Mouse (Mus musculus): ENCODE measurements around the gene Sppl3.
"Not testable (repeated sequence)": the region's sequence is repeated elsewhere in the genome, so short reads cannot be mapped to it uniquely, and the experiment has no call there.

Gene Sppl3

GRCm38 (mm10) chr5:115043626-115044025 is 32.7 kb downstream of the Sppl3 start:
- no peak for DNase-seq

GRCm38 (mm10) chr5:115045146-115045677 is 34.3 kb downstream of the Sppl3 start:
- DNase-seq: no peak

GRCm38 (mm10) chr5:115049692-115050091 is 38.8 kb downstream of the Sppl3 start:
- DNase-seq: no peak

DNA sequence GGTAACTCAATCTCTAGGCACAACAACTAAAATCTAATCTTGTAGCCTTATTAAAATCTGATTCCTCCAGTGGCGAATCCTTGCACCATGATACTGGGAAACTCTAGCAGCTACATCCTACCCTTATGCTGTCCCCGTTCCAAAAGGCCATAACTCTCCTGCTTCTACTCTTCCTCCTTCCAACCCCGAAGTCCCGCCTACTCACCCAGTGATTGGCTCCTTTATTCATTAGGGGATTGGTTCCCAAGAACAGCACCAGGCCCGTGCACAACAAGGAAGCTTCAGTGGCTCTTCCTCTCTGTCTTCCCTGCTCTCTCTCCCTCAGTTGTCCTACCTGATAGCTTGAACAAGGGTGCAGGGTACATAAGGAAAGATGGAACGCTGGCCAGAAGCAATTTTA is 39.8 kb downstream of the Sppl3 start:
- no peak for DNase-seq

- DNase-seq: no peak
Measured at GRCm38 (mm10) chr5:115052546-115052945, 41.6 kb downstream of the Sppl3 start.

DNA sequence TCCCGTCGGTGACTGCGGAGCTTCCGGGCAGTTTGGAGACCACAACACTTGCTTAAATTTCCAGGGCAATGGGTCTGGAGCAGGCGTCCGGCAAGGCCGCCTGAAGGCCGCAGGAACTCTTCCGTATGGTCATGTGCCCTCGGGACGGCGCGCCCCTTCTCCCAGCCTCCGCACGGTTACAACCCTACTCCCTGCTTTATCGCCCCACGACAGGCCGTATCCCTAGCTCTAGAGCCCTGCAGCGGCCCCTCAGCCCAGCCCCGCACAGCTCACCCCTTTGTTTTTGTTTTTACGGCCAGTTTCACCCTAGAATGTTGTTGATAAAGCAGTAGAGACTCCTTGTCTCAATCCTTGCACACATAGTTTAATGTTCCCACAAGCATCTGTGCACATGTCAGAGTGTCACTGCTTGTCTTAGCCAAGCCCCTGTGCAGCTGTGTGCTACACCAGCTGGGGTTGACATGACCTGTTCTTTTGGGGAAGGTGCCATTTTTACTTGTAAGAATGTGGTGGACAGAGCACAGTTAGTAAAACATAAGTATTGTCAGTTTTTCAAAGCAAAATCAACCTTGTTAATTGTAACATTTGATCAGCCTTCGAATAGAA is 43.0 kb downstream of the Sppl3 start:
- no peak for DNase-seq

- DNase-seq: no peak
Measured at GRCm38 (mm10) chr5:115055418-115055817, 44.5 kb downstream of the Sppl3 start.

GRCm38 (mm10) chr5:115057153-115057552 is 46.2 kb downstream of the Sppl3 start:
- DNase-seq: no peak

- no peak for DNase-seq
Measured at GRCm38 (mm10) chr5:115058584-115059297, 47.8 kb downstream of the Sppl3 start.

GRCm38 (mm10) chr5:115060067-115060695 is 49.2 kb downstream of the Sppl3 start:
- DNase-seq: no peak

DNA sequence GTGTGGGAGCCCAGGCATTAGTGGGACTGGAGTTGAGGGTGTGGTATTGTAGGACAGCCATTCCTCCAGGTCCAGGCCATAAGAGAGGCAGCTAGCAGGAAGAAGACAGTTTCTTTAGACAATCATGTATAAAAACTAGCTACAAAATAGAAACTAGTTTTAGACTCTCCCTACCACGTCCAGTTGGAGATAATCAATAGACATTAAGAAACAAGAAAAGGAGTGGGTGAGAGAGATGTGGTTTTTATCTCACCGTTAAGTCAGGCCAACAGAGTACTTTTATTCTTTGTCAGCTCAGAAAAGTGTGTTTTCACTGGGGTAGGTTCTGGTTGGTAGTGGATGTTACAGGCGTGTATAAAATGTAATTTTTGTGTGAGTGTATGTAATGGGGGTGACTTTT is 50.0 kb downstream of the Sppl3 start:
- DNase-seq: no peak

GRCm38 (mm10) chr5:115062566-115062965 is 51.6 kb downstream of the Sppl3 start:
- DNase-seq: no peak

- DNase-seq: no peak
Measured at GRCm38 (mm10) chr5:115063391-115063790, 52.5 kb downstream of the Sppl3 start.

DNA sequence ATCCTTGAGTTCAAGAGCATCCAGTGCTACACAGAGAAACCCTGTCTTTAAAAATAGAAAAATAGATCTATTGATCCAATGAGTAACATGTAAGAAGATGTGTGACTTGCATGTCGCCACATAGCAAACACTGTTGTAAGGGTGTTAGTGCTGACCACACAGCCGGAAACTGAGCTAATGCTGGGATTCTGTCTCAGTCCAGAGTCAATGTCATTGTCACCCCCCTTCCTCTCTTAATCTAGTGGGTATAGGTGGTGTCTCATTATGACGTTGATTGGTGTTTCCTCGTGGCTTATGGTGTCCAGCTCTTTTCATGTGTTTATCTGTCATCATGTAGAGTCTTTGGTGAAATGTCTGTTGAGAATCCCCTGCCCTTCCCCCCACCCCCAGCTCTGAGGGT is 55.3 kb downstream of the Sppl3 start:
- DNase-seq: no peak

DNA sequence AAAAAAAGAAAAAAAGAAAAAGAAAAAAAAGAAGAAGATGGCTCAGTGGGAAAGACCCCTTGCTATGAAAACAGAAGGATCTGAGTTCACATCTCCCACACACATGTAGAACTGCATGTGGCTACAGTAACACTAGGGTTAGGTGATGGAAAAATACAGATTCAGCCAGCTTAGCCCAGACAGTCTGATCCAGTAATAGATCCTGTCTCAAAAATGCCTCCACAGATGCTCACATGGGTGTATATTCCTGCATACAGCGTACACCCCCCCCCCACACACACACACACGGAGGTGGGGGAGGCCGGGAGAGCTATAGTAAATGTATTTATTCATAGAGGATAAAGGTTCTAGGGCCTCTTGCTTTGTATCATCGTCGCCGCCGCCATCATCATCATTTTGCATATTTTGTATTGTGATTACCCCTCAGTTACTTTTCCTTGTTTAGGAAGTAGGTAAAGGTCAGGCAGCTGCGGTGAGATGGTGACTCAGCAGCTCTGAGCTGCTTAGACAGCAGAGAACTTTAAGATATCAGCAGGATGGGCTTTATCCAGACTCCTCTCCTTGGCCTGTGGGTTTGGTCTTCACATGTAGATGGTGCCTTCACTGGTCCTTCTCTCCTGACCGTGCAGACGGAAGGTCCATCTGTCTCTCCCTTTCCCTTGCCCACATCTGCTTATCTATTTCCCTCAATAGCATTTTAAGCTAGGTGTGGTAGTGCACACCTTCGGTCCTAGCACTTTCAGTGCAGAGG is 57.9 kb downstream of the Sppl3 start:
- no peak for DNase-seq

DNA sequence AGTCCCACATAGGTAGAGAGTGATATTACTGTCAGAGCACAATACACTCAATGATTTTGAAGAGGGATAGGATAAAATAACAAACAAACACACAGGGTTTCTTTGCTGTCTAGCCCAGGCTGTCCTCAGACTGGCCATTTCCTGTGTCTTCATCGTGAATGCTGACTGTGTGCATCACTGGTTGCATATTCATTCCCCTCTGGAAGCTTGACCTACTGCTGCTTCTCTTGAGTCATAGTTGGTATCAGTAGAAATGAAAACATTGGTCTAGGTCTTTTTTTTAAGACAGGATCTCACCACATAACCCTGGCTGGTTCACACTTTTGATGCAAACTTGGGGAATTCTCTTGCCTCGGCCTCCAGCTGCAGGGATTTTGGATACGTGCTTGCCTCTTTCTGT is 58.7 kb downstream of the Sppl3 start:
- no peak for DNase-seq

GRCm38 (mm10) chr5:115070457-115070856 is 59.5 kb downstream of the Sppl3 start:
- DNase-seq: no peak

GRCm38 (mm10) chr5:115071096-115071901 is 60.4 kb downstream of the Sppl3 start:
- DNase-seq: no peak

- DNase-seq: no peak
Measured at GRCm38 (mm10) chr5:115072143-115072542, 61.2 kb downstream of the Sppl3 start.

DNA sequence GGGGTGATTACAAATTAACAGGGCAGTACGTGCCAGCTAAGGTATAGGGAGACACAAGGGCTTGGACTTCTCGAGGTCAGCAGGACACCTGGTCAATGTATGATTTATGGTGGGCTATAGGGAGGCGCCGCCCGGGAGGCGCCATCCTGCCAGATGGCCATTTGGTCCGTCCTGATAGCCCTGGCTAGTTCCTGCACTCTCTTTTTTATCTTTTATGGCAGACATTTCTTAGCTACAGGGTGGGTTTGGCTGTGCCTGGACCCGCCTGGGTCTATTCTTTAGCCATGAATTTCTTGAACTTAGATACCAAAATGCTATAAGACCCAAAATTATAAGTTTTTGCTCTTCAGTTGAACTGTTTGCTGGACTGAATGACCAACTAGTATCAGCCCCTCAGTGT is 62.4 kb downstream of the Sppl3 start:
- DNase-seq: not testable (repeated sequence)

- DNase-seq: no peak
Measured at GRCm38 (mm10) chr5:115074749-115075148, 63.8 kb downstream of the Sppl3 start.

DNA sequence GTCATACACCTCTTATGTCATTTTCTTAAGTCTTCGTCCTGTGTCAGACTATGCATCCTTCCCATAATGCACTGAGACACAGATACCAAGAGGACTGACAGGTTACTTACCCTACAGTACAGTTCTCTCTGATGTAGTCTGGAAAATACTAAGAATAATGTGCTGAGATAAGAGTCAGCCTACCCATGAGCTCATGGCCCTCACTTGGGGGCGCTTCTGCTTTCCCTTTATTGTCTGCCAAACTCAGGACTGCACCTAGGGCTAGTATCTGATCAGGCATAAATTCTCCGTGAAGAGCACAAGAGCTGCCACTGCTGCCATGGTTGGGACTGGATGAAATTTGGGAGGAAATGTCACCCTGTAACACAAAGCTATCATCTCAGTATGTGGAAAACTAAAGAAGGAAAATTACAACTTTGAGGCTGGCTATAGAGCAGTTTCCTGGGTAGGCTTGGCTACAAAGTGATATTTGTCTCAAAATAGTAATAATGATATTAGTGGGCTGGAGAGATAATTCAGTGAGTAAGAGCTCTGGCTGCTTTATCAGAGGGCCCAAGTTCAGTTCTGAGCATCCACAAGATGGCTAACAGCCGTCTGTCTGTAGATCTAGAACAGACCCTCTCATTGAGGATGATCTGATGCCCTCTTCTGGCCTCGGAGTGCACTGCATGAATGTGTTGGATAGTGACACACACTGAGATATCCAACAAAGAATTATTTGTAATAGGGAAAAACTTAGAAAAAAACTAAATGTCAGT is 65.4 kb downstream of the Sppl3 start:
- peak; percentile 39 for DNase-seq

Data from cerebellum, adult 11-12 months (tissue).